ENCODE assay signal across 16 mouse cellular contexts in the genomic region with DNA sequence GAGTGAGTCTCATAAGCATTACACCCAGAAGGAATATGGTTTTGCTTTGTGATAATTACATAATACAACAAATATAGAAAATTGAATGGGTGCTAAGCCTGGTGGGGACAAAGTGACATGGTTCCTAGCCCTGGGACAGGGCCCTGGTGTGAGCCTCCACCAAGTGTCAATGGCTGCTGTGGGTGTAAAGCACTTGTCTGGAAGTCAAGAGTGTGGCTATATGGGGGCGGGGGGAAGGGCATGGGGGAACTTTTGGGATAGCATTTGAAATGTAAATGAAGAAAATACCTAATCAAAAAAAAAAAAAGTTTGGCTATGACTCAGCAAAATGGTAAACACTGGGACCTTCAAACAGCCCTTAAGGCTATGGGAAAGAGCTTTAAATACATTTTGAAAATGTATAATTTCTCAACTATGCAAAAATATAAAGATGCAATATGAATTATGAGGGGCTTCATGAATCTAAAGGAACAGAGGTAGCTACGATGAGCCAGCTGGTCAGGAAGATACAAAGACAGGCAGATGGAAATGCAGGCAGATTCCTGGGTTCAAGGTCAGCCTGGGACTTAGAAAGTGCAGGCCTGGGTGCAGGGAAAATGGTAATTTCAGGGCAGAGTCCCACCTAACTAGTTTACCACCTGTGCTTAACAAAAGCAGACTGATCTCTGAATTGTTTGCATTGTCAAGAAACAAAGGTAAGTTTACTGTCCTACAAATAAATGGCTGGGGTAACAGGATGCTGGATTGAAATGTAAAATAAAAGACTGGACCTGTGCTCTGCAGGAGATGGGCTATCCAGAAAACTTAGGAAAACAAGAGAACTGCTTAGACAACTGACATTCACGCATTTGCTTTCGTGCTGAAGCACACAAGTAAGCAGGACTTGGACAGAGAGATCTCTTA. TPM values are rescaled to one million over a fixed set of nuclear protein-coding genes. Genes with fewer than 3 reads are reported as not detected.
"Had no signal": no experiment of that assay in that cellular context is flagged by ENCODE, and none has a peak within 500 bp of the region (broad histone marks: within the 10 kb centered on the region; RNA-seq: fewer than 3 reads in every experiment).

No protein-coding gene starts in this region.

- H3K27me3 ChIP-seq: limb, embryonic 15.5 days; neural tube, embryonic 12.5 days had no signal

- H3K4me2 ChIP-seq: limb, embryonic 15.5 days; neural tube, embryonic 12.5 days had no signal

- H3K4me3 ChIP-seq: limb, embryonic 15.5 days; midbrain, embryonic 10.5 days; neural tube, embryonic 12.5 days had no signal

- H3K9ac ChIP-seq: limb, embryonic 15.5 days; liver, embryonic 14.5 days; neural tube, embryonic 12.5 days had no signal

- H3K27ac ChIP-seq: kidney, postnatal 0 days; limb, embryonic 15.5 days; liver, embryonic 14.5 days; midbrain, embryonic 10.5 days; neural tube, embryonic 12.5 days had no signal

- H3K36me3 ChIP-seq: limb, embryonic 15.5 days; midbrain, embryonic 10.5 days; neural tube, embryonic 12.5 days had no signal

- ATAC-seq: lung, postnatal 0 days had no signal

- DNase-seq: layer of hippocampus, adult 9-11 months; layer of hippocampus, postnatal 36 days; lung, adult 18-20 months; lung, postnatal 4 days; midbrain, embryonic 14.5 days; retina, postnatal 1 day; right cerebral cortex, postnatal 14 days; thymus, postnatal 36 days had no signal

- H3K9me3 ChIP-seq: limb, embryonic 15.5 days; midbrain, embryonic 10.5 days; neural tube, embryonic 12.5 days had no signal

RNA-seq across cellular contexts. Expression of a gene that starts 33.9 kb away (rescaled TPM):
- total RNA-seq: monocyte, adult 5-6 weeks; neutrophil, adult 5-6 weeks had no signal
